Mouse (Mus musculus) heart, adult 2 months (tissue): ENCODE results near the gene Tbc1d22a.

Experiments
- CTCF ChIP-seq: fragments of 200-600 bp; IDR thresholded peaks from 2 replicates; pipeline ENCODE4 v1.8.1; 2022; ENCODE audit warnings: antibody characterized with exemption, mild to moderate bottlenecking, moderate library complexity
- EP300 ChIP-seq: fragments of 200-500 bp; IDR thresholded peaks from 2 replicates; pipeline ENCODE4 v1.6.1; 2011; ENCODE audit warnings: low read depth, low read length, control low read depth; ENCODE audit not compliant: insufficient read depth
- POLR2A ChIP-seq: fragments of 200-500 bp; IDR thresholded peaks from 2 replicates; pipeline ENCODE4 v1.6.1; 2011; ENCODE audit warnings: mild to moderate bottlenecking, low read depth, low read length, control low read depth; ENCODE audit not compliant: insufficient read depth

DNA sequence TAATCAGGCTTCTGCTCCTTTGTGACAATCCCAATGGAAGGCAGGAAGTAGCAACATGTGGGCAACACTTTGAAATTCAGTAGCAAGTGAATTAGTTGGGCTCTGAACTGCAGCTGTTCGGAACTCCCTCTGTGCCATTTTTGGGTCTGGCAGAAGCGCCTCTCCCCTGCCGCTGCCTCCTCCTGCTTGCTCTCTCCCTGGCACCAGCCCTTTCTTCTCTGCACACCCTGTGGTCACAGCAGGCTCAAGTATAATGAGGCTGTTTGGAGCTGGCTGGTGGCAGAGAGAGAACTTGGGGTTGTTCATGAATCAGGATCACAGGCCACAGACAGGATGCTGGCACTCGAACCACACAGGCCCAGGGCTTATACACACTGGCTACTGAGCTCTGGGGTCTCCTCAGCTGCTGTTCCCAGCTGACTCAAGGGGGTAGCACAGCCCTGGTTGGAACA, 42.5 kb downstream of the Tbc1d22a start:
- TF ChIP-seq POLR2A (no peak), CTCF (no peak), EP300 (no peak)
